Mouse (Mus musculus): ENCODE results near the gene D11Wsu47e.

D11Wsu47e gene

DNA sequence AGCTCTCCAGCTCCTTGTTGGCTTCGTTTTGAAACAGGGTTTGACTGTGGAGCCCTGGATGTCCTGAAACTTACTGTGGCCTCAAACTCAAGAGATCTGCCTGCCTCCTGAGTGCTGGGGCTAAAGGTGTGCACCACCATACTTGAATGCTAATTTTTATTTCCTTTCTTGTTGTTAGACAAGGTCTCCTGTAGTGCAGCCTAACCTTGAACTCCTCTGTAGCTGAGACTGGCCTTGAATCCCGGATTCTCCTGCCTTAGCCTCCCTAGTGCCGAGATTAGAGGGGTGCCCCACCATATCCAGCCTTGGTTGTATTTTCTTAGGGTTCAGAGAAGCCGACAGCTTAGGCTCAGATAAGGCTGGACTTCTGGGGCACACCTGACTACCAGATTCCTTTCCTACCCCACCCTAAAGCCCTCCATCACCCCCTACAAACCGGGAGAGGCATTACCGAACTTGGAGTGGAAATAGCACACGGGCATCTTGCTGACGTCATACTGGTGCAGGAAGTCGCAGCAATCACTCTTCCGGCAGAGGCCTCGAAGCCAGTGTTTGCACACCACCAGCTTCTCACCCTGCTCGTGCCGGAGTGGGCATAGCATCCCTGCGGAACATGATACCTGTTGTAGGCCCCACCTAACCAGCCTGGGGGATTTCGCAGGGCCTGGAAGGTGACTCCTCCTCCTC is 21.9 kb downstream of the D11Wsu47e start:
- H3K36me3 ChIP-seq (ENCODE audit: control insufficient read depth, insufficient read depth, low read length, poor library complexity, severe bottlenecking), result no peaks in the 10 kb centered on the region
- DNase-seq (ENCODE audit: low read depth, low spot score), result no peak
- no peaks in the 10 kb centered on the region for H3K27me3 ChIP-seq (ENCODE audit: control insufficient read depth, insufficient read depth, low read length, poor library complexity, severe bottlenecking)

DNA sequence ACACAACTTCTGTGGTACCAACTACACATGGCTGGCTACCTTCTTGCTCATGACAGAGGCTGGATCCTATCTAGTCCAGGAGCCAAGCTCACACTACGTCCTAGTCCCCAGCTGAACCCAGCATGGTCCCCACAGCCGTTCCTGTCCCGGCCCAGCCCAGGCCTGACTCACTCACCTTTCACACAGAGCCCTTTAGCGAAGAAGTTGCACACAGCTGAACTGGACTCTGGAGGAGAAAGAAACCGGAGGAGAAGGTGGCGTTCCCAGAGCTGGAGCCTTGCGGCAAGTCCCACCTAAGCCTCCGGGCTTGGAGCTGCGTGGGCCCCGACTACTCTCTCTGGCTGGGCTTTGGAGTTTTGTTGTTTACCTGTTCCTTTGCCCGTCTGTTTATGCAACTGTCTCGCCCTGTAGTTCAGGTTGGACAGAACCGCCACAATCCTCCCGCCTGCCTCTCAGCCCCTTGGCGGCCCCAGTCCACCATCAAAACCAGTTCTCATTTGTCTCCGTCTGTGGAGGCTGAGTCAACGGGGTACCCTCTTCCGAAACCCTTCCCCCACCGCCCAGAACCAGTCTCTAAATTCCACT is 24.5 kb downstream of the D11Wsu47e start:
- Histone ChIP-seq H3K27me3 (ENCODE audit: control insufficient read depth, insufficient read depth, low read length, poor library complexity, severe bottlenecking) (no peaks in the 10 kb centered on the region), H3K36me3 (ENCODE audit: control insufficient read depth, insufficient read depth, low read length, poor library complexity, severe bottlenecking) (no peaks in the 10 kb centered on the region)
- DNase-seq (ENCODE audit: low read depth, low spot score), result no peak

DNA sequence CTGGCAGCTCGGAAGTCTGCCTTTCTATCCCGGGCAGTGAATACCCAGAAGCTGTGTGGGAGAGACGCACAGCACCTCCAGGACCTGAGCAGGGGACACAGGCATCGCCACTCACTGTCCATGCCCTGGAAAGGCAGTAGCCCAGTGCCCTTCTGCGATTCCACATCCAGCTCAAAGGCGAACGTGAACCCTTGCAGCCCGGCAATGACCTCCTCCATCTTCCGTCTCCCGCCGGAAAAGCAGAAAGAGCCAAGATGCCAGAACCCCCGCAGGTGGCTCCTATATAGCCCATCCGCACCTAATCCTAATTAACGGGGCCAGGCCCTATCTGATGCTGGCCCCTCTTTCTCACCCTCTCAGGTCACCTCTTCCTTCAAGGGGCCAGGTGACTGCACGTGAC is 25.1 kb downstream of the D11Wsu47e start:
- no peaks in the 10 kb centered on the region for H3K36me3 ChIP-seq (ENCODE audit: control insufficient read depth, insufficient read depth, low read length, poor library complexity, severe bottlenecking)
- DNase-seq (ENCODE audit: low read depth, low spot score), result no peak
- H3K27me3 ChIP-seq (ENCODE audit: control insufficient read depth, insufficient read depth, low read length, poor library complexity, severe bottlenecking), result no peaks in the 10 kb centered on the region

DNA sequence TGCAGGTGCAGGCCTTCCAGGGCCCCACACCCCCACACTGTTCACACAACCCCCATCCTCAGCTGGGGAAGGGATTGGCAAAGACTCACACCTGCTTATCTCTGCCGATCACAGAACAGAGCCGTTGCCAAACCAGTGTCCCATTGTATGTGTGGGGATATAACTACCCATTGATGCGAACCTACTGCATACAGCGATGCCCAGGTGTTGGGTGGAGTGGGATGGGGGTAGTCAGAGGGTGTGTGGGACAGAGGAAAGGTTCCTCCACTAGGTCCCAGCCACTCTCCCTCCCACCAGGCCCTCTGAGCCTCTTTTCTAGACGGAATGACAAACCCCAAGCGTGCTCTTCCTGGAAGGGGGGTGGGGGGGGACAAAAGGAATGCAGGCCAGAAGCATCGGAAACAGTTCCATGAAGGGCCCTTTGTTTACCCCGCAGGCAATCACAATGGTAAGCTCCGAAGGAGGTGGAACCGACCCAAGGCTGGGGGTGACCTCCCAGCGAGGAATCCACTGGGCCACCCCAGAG is 25.6 kb downstream of the D11Wsu47e start, which contains the start of gene Cpsf4l:
TSS of gene Cpsf4l (minus strand) at position 287 of the 526 bp plus-strand sequence.
- H3K27me3 ChIP-seq (ENCODE audit: control insufficient read depth, insufficient read depth, low read length, poor library complexity, severe bottlenecking), result no peaks in the 10 kb centered on the region
- no peaks in the 10 kb centered on the region for H3K36me3 ChIP-seq (ENCODE audit: control insufficient read depth, insufficient read depth, low read length, poor library complexity, severe bottlenecking)
- no peak for DNase-seq (ENCODE audit: low read depth, low spot score)

DNA sequence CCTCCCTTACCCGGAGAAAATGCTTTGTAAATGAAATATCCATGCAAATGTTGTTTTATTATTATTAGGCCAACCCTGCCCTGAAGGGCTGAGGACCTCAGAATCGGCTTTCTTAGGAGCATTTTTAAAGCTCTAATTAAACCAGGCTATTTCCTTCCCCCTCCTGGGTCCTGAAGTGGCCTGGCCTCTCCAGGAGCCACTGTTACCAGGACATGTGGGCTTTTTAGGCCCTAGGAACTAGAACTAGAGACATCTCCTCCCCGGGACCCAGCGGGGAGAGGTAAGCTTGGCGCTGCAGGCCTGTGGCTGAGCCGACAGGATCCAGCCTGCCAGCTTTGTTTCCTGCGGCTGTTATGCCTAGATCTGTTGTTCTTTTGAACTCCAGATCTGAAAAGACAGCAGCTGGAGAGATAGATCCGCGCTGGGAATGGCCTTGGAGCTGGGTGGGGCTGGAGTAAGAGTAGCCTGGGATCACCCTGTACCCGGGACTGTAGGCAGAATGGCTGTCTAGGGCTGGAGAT is 26.1 kb downstream of the D11Wsu47e start:
- Histone ChIP-seq H3K27me3 (ENCODE audit: control insufficient read depth, insufficient read depth, low read length, poor library complexity, severe bottlenecking) (no peaks in the 10 kb centered on the region), H3K36me3 (ENCODE audit: control insufficient read depth, insufficient read depth, low read length, poor library complexity, severe bottlenecking) (no peaks in the 10 kb centered on the region)
- DNase-seq (ENCODE audit: low read depth, low spot score), result no peak

DNA sequence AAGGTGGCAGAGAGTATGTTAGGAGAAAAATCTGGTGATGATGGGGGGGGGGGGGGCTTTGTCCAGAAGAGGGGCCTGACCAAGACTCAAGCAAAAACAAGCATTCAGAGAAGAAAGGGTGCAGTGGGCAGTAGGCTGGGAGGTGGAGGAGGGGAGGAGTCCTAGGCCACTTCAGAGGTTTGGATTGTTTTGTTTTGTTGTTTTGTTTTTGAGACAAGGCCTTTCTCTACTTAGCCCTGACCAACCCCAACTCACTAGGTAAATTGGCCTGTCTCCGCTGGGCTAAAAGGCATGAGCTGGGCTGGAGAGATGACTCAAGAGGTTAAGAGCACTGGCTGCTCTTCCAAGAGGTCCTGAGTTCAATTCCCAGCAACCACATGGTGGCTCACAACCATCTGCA is 26.8 kb downstream of the D11Wsu47e start:
- no peak for DNase-seq (ENCODE audit: low read depth, low spot score)
- Histone ChIP-seq H3K36me3 (ENCODE audit: control insufficient read depth, insufficient read depth, low read length, poor library complexity, severe bottlenecking) (no peaks in the 10 kb centered on the region), H3K27me3 (ENCODE audit: control insufficient read depth, insufficient read depth, low read length, poor library complexity, severe bottlenecking) (no peaks in the 10 kb centered on the region)

DNA sequence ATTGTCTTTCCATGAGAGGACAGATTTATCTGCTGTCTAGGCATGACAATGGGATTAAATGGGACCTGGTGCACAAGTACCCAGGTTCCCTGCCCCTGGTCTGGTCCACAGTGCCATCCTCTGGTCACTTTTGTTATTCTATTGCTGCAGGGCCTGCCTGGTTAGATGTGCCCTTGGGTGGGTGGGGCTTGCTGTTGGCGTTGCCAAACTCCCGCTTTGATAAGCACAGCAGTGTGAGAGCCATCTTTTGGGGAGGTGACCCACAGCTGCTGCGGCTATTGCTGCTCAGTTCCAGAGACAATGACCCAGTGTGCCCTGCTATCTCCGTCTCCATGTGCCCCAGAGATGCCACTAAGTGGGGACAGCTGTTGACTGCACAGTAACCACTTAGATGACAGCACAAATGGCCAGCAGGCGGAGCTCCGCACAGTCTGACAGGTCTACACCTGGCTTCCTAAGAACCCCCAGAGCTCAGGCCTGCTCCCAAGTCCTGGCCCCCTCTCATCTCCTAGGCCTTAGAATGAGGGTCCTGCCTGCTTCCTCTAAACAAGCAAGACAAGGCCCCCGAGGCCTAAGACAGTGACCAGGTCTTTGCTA is 31.0 kb downstream of the D11Wsu47e start:
- peak; percentile 33 for DNase-seq (ENCODE audit: low read depth, low spot score)
- no peaks in the 10 kb centered on the region for H3K27me3 ChIP-seq (ENCODE audit: control insufficient read depth, insufficient read depth, low read length, poor library complexity, severe bottlenecking)
- H3K36me3 ChIP-seq (ENCODE audit: control insufficient read depth, insufficient read depth, low read length, poor library complexity, severe bottlenecking), result no peaks in the 10 kb centered on the region

DNA sequence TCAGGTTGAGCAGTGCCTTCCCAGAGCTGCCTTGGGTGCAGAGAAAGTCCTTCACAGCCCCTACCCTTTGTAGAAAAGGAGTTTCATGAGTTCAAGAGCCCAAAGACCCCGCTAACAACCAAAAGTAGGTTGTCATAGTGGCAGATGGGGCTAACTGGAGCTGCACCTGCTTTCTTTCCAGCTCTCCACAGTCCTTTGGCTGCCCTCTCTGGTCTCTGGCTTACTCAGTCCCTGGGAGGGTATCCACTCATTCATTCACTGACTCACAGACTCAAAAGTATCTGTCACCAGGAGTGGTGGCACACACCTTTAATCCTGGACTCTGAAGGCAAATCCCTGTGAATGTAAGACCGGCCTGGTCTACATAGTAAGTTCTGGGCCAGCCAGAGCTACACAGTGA is 31.9 kb downstream of the D11Wsu47e start:
- Histone ChIP-seq H3K27me3 (ENCODE audit: control insufficient read depth, insufficient read depth, low read length, poor library complexity, severe bottlenecking) (no peaks in the 10 kb centered on the region), H3K36me3 (ENCODE audit: control insufficient read depth, insufficient read depth, low read length, poor library complexity, severe bottlenecking) (no peaks in the 10 kb centered on the region)
- DNase-seq (ENCODE audit: low read depth, low spot score), result no peak

DNA sequence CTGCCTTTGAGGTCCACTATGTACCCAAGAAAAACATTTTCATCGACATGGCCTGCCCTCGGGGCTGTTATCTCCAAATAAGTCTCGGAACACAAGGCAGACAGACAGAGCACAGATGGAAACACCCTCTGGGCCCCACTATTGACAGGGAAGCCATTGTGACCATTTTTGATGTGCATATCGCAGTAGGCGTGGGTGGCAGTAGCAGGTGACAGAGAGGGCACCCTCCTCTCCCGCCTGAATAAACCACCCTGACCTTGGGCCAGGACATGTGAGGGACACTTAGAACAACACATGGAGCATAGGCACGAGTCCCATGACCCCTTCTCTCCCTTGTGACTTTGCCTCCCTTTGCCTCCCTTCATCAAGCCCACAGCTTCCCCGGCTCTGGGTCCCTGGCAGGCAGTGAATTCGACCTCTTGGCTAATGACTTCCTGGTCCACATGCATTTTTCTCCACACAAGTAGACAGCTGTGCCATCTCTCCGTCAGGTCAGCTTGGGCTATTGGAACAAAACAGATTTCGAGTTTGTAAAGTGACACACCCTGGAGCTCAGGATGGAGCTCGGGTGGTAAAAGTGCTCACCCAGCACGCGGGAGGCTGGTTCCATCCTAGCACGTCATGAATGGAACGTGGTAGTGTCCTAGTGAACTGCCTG is 33.7 kb downstream of the D11Wsu47e start:
- Histone ChIP-seq H3K36me3 (ENCODE audit: control insufficient read depth, insufficient read depth, low read length, poor library complexity, severe bottlenecking) (no peaks in the 10 kb centered on the region), H3K27me3 (ENCODE audit: control insufficient read depth, insufficient read depth, low read length, poor library complexity, severe bottlenecking) (no peaks in the 10 kb centered on the region)
- DNase-seq (ENCODE audit: low read depth, low spot score), result no peak

DNA sequence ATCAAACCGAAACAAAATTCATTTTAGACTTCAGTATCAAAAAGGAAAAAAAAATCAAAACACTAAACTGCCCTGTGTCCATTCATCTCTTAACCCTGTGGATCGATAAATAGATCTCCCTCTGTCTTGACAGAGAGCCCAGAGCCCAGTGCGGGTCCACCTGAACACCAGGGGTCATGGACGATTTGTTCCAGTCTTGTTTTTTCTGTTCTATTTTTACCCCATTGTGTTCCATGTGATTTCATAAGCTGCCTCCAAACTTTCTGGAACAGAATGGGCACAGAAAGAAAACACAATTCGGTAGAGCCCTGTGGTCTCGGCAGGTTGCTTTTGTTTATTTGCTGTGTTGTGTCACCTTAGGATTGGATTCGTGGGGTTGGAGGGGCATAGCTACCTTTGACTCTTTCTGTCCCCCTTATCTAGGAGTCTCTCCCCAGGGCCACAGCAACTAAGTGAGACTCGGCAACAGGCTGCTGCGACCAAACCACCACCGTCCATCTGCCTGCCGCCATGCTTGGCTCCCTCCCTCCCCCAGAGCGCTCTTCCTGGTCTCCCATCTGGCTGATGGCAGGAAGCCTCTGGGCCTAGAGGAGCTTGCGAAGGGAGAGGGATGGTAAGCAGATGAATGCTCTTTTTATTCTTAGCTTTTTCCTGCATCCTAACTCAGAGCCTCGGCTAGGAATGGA is 38.3 kb downstream of the D11Wsu47e start:
- DNase-seq (ENCODE audit: low read depth, low spot score), result no peak
- H3K27me3 ChIP-seq (ENCODE audit: control insufficient read depth, insufficient read depth, low read length, poor library complexity, severe bottlenecking), result no peaks in the 10 kb centered on the region
- no peaks in the 10 kb centered on the region; the same call in 1 of the 2 replicates for H3K36me3 ChIP-seq (ENCODE audit: control insufficient read depth, insufficient read depth, low read length, poor library complexity, severe bottlenecking)

DNA sequence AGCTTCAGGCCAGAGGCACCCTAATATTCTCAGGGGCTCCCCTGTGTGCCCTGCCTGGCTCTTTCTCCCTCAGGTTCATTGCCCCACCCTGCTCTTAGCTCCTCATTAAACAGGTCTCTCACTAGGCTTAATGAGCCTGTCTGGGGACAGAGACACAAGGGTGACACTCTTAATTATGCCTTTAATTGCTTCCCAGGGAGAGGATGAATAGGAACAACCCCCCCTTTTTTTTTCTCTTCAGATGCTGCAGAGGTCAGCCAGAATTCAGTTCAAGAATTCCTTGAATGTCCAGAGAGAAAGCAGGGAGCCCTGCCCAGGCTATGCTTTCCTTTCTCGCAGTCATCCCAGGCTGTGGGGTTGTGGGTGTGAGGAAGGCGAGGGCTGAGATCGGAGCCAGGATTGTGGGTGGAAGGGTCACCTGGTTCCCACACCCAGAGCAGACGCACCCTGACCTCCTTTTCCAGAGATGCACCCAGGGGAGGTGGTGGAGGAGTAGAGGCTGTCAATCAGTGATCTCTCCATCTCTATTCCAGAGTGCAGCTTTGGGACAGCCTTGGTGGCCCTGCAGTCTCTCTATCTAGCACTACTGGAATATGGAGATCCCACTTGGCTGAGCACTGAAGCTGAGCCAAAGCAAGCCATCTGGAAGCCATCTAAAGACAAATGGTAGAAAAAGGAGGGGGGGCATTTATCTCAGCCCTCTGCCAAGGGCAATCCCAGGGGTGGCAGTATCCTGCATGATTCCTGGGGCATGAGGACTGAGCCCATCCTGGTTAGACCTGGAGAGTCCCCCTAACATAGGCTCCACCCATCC is 41.2 kb downstream of the D11Wsu47e start:
- DNase-seq (ENCODE audit: low read depth, low spot score), result no peak
- no peaks in the 10 kb centered on the region for H3K27me3 ChIP-seq (ENCODE audit: control insufficient read depth, insufficient read depth, low read length, poor library complexity, severe bottlenecking)

DNA sequence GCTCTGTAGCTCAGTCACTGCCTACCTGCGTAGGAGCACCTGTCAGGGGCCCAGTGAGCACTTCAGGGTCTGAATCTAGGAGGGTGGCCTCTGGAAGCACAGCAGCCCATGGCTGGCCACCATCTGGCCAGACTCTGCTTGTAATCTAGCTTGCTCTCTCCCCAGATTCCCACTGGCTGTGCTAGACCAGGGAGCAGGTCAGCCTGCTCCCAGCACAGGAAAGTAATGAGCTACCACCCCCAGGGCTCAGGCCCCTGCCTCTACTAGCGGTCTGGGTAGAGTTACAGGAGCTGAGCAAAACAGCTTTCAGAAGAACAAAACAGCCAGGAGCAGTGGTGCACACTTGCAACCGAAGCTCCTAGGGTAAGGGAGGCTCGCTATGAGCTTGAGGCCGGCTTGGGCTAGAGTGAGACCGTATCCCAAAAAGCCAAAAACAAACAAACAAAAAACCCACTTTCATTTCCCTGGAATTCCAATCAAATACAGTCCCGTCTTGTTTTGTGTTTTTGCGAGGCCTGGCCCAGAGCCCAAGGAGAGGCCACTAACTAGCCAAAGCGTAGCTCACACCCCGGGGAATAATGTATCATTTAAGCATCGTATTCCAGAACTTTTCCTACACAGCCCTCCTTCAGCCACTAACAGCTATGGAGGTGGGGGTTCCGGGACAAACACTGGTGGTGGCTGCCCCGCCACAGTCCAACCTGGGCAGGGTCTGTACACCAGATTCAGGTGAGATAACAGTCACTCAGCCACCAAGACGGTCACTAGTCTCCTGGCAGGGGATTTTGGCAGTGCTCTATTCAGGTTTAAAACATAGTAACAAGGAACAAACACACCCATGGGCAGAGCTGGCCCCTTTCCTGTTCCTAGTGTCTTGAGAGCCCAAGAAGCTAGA is 43.0 kb downstream of the D11Wsu47e start:
- Histone ChIP-seq H3K36me3 (ENCODE audit: control insufficient read depth, insufficient read depth, low read length, poor library complexity, severe bottlenecking) (no peaks in the 10 kb centered on the region; the same call in 1 of the 2 replicates), H3K27me3 (ENCODE audit: control insufficient read depth, insufficient read depth, low read length, poor library complexity, severe bottlenecking) (no peaks in the 10 kb centered on the region)
- no peak for DNase-seq (ENCODE audit: low read depth, low spot score)

More for the DNA sequence above, 41.2 kb downstream of the D11Wsu47e start:
- no peaks in the 10 kb centered on the region; the same call in 1 of the 2 replicates for H3K36me3 ChIP-seq (ENCODE audit: control insufficient read depth, insufficient read depth, low read length, poor library complexity, severe bottlenecking)

DNA sequence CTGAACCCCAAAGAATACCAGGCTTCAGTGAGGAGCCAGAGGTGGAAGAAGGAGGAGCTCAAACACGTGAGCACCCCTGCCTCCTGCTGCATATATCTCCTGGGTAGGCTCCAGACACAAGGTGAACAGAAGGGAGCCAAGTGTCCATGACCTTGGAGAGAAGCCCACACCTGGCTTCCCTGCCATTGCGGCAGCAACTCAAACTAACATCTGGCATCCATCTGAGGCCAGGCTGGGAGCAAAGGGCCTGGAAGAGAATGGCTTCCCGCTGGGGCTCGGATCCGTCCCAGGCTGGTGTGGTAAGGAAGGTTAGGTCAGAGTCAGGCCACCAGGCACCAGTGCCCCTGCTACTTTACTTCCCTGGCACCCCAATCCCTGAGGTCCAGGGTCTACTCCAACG is 43.8 kb downstream of the D11Wsu47e start:
- no peak for DNase-seq (ENCODE audit: low read depth, low spot score)
- H3K36me3 ChIP-seq (ENCODE audit: control insufficient read depth, insufficient read depth, low read length, poor library complexity, severe bottlenecking), result no peaks in the 10 kb centered on the region; the same call in 1 of the 2 replicates

More for the DNA sequence above, 43.8 kb downstream of the D11Wsu47e start:
- H3K27me3 ChIP-seq (ENCODE audit: control insufficient read depth, insufficient read depth, low read length, poor library complexity, severe bottlenecking), result no peaks in the 10 kb centered on the region

Measured in splenic B cell, adult 2 months (primary cell).